Mouse (Mus musculus): ENCODE results near the gene Sdhb. TPM values are rescaled to one million over a fixed set of nuclear protein-coding genes. Genes with fewer than 3 reads are reported as not detected.

Gene Sdhb
- polyA plus RNA-seq, 1 experiment from 2014 or later = 550 TPM

DNA sequence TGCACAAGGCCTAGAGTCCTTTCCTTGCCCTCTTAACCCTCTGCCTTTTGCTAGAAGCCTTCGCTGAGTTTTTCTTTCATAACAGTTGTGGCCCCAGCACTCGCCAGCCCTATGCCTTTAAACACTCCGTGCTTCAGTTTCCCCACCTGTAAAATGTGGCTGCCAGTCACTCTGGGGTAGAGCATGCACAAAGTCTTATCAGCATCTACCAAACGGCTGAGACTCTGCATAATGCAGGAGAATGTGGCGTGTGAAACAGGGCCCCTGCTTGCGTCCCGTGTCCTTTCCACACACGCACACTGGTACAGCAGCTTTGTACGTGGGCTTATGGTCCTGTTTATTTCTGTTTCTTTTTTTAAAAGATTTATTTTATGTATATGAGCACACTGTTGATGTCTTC, 35.8 kb downstream of the Sdhb start:
- WGBS = 93% methylated on average over 9 of the region's 9 CpGs
- Histone ChIP-seq H3K36me3 (ENCODE audit: insufficient read depth, low read length) (peaks cover 56% of the 10 kb centered on the region), H3K4me2 (replicated peaks; ENCODE audit: low read depth, low read length) (no peak overlapping the region)

DNA sequence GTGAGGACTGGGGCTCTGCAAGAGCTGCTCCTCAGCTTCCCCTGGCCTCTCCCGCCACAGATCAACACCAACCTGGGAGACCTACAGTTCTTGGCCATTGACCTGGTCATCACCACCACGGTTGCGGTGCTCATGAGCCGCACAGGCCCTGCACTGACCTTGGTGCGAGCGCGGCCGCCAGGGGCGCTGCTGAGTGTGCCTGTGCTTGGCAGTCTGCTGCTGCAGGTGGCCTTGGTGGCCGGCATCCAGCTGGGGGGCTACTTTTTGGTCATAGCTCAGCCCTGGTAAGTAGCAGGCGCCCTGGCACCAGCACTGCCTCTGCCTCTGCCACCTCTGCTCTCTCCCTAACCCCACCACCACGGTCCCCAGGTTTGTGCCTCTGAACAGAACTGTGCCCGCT, 45.0 kb downstream of the Sdhb start:
- ATAC-seq (ENCODE audit: low FRiP score, low TSS enrichment) = no peak
- H3K27me3 ChIP-seq (ENCODE audit: insufficient read depth, low read length) = no peaks in the 10 kb centered on the region
- H3K9me3 ChIP-seq (ENCODE audit: low read length) = no peaks in the 10 kb centered on the region
- peaks cover 40% of the 10 kb centered on the region for H3K36me3 ChIP-seq (ENCODE audit: insufficient read depth, low read length)
- WGBS = 82% methylated on average over 11 of the region's 13 CpGs
- no peak overlapping the region for H3K27ac ChIP-seq (ENCODE audit: low read length)
- H3K4me2 ChIP-seq (replicated peaks; ENCODE audit: low read depth, low read length) = no peak overlapping the region
- no peak overlapping the region for H3K4me3 ChIP-seq (ENCODE audit: low read length)
- H3K9ac ChIP-seq (replicated peaks; ENCODE audit: low read length) = no peak overlapping the region
- peaks cover 8% of the 10 kb centered on the region for H3K4me1 ChIP-seq (ENCODE audit: insufficient read depth, low read length)

More for the DNA sequence above, 35.8 kb downstream of the Sdhb start:
- Histone ChIP-seq H3K4me1 (ENCODE audit: insufficient read depth, low read length) (no peaks in the 10 kb centered on the region), H3K4me3 (ENCODE audit: low read length) (no peak overlapping the region), H3K9ac (replicated peaks; ENCODE audit: low read length) (no peak overlapping the region), H3K27ac (ENCODE audit: low read length) (no peak overlapping the region), H3K9me3 (ENCODE audit: low read length) (no peaks in the 10 kb centered on the region), H3K27me3 (ENCODE audit: insufficient read depth, low read length) (no peaks in the 10 kb centered on the region)
- ATAC-seq (ENCODE audit: low FRiP score, low TSS enrichment) = no peak

DNA sequence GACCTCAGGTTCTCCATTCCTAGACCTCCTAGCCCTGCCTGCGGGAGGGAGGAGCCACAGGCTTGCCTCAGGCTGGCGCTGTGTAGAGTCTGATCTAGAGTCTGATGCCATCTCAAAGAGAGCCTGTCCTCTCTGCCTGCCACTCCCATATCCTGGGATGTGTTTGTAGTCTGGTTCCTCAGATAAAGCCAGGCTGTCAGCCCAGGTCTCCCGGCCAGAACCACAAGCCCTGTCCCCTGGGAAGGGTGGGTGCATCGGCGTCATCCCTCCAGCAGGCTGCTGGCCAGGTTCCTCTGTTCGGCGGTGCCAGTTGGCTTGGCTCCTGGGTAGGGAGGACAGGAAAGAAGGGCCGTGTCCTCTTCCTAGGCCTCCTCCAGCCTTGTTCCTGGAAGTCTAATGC, 47.0 kb downstream of the Sdhb start:
- peaks cover 42% of the 10 kb centered on the region for H3K36me3 ChIP-seq (ENCODE audit: insufficient read depth, low read length)
- no peak overlapping the region for H3K9ac ChIP-seq (replicated peaks; ENCODE audit: low read length)
- no peaks in the 10 kb centered on the region for H3K9me3 ChIP-seq (ENCODE audit: low read length)
- H3K4me1 ChIP-seq (ENCODE audit: insufficient read depth, low read length) = peaks cover 28% of the 10 kb centered on the region
- ATAC-seq (ENCODE audit: low FRiP score, low TSS enrichment) = no peak
- 82% methylated on average over 8 of the region's 8 CpGs for WGBS
- no peaks in the 10 kb centered on the region for H3K27me3 ChIP-seq (ENCODE audit: insufficient read depth, low read length)
- no peak overlapping the region for H3K4me3 ChIP-seq (ENCODE audit: low read length)
- H3K27ac ChIP-seq (ENCODE audit: low read length) = no peak overlapping the region
- no peak overlapping the region for H3K4me2 ChIP-seq (replicated peaks; ENCODE audit: low read depth, low read length)

- peaks cover 28% of the 10 kb centered on the region for H3K4me1 ChIP-seq (ENCODE audit: insufficient read depth, low read length)
- H3K4me2 ChIP-seq (replicated peaks; ENCODE audit: low read depth, low read length) = peak within 1 kb of the TSS; percentile 71
- peak within 1 kb of the TSS; percentile 88 for H3K27ac ChIP-seq (ENCODE audit: low read length)
- peak within 1 kb of the TSS; percentile 76 for H3K4me3 ChIP-seq (ENCODE audit: low read length)
- no peaks in the 10 kb centered on the region for H3K27me3 ChIP-seq (ENCODE audit: insufficient read depth, low read length)
- 12% methylated on average over 7 of the region's 7 CpGs for WGBS
- H3K9me3 ChIP-seq (ENCODE audit: low read length) = no peaks in the 10 kb centered on the region
- ATAC-seq (ENCODE audit: low FRiP score, low TSS enrichment) = no peak
- H3K9ac ChIP-seq (replicated peaks; ENCODE audit: low read length) = peak within 1 kb of the TSS; percentile 91
- H3K36me3 ChIP-seq (ENCODE audit: insufficient read depth, low read length) = peaks cover 36% of the 10 kb centered on the region
Observed at GRCm38 (mm10) chr4:141010118-141010517, 49.1 kb downstream of the Sdhb start, which contains the start of gene Mfap2. TSS of gene Mfap2 (plus strand) at chr4:141010418.

DNA sequence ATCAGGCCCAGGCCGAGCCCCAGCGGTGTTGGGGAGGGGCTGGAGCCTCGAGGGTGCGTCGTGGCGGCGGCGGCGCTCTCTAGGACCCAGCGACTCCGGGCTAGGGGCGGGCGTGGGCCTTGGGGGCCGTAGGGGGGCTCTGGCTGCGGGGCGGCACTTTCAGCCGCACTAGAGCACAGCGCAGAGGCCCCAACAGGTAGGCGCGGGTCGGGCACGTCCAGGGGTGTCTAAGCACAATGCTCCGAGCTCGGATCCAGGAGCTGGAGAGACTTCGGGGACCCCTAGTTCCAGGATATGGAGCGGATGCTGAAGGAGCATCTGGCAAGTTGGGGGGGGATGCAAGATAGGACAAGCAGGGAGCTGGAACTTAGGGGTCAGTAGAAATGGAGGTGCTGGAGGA, 49.5 kb downstream of the Sdhb start:
- peaks cover 28% of the 10 kb centered on the region for H3K4me1 ChIP-seq (ENCODE audit: insufficient read depth, low read length)

DNA sequence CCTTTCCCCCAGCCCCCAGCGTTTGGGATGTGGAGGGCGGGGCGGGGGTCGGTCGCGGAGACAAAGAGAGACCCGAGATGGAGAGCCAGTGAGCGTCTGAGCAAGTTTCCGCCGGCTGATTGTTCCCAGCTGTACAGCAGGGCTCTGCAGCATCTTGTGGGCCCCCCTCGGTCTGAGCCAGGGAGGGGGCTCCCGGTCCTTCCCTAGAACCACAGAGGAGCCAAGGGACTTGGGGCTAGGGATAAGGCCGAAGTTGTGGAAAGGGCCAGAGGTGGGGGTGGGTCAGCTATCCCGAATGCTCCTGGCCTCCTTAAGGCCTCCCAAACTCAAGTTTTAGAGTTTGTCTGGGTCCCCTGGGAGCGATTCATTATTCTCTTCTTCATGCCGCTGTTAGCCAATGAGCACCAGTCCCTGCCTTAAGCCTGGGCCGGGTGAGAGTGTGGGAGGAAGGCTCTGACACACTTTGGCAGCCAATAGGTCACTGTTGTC, 50.0 kb downstream of the Sdhb start:
- H3K9ac ChIP-seq (replicated peaks; ENCODE audit: low read length) = peak overlapping the region; percentile 91
- WGBS = 0% methylated on average over 17 of the region's 17 CpGs
- H3K27me3 ChIP-seq (ENCODE audit: insufficient read depth, low read length) = no peaks in the 10 kb centered on the region
- peak overlapping the region; percentile 76 for H3K4me3 ChIP-seq (ENCODE audit: low read length)
- H3K4me1 ChIP-seq (ENCODE audit: insufficient read depth, low read length) = peaks cover 28% of the 10 kb centered on the region
- H3K4me2 ChIP-seq (replicated peaks; ENCODE audit: low read depth, low read length) = peak overlapping the region; percentile 71
- peak overlapping the region; percentile 88 for H3K27ac ChIP-seq (ENCODE audit: low read length)
- peaks cover 39% of the 10 kb centered on the region for H3K36me3 ChIP-seq (ENCODE audit: insufficient read depth, low read length)
- peak; percentile 60 for ATAC-seq (ENCODE audit: low FRiP score, low TSS enrichment)
- no peaks in the 10 kb centered on the region for H3K9me3 ChIP-seq (ENCODE audit: low read length)

More for the DNA sequence above, 49.5 kb downstream of the Sdhb start:
- ATAC-seq (ENCODE audit: low FRiP score, low TSS enrichment) = peak; percentile 84
- Histone ChIP-seq H3K9ac (replicated peaks; ENCODE audit: low read length) (peak overlapping the region; percentile 91), H3K4me3 (ENCODE audit: low read length) (peak overlapping the region; percentile 76), H3K27ac (ENCODE audit: low read length) (peak overlapping the region; percentile 88), H3K27me3 (ENCODE audit: insufficient read depth, low read length) (no peaks in the 10 kb centered on the region), H3K36me3 (ENCODE audit: insufficient read depth, low read length) (peaks cover 38% of the 10 kb centered on the region), H3K9me3 (ENCODE audit: low read length) (no peaks in the 10 kb centered on the region), H3K4me2 (replicated peaks; ENCODE audit: low read depth, low read length) (peak overlapping the region; percentile 71)
- WGBS = 0% methylated on average over 26 of the region's 26 CpGs

- WGBS = 40% methylated on average over 14 of the region's 14 CpGs
- peak overlapping the region; percentile 71 for H3K4me2 ChIP-seq (replicated peaks; ENCODE audit: low read depth, low read length)
- H3K27me3 ChIP-seq (ENCODE audit: insufficient read depth, low read length) = no peaks in the 10 kb centered on the region
- peak overlapping the region; percentile 91 for H3K9ac ChIP-seq (replicated peaks; ENCODE audit: low read length)
- peaks cover 28% of the 10 kb centered on the region for H3K4me1 ChIP-seq (ENCODE audit: insufficient read depth, low read length)
- peaks cover 32% of the 10 kb centered on the region for H3K36me3 ChIP-seq (ENCODE audit: insufficient read depth, low read length)
- peak overlapping the region; percentile 76 for H3K4me3 ChIP-seq (ENCODE audit: low read length)
- no peak for ATAC-seq (ENCODE audit: low FRiP score, low TSS enrichment)
- H3K27ac ChIP-seq (ENCODE audit: low read length) = peak overlapping the region; percentile 88
- no peaks in the 10 kb centered on the region for H3K9me3 ChIP-seq (ENCODE audit: low read length)
Observed at GRCm38 (mm10) chr4:141011556-141012328, 50.7 kb downstream of the Sdhb start.

DNA sequence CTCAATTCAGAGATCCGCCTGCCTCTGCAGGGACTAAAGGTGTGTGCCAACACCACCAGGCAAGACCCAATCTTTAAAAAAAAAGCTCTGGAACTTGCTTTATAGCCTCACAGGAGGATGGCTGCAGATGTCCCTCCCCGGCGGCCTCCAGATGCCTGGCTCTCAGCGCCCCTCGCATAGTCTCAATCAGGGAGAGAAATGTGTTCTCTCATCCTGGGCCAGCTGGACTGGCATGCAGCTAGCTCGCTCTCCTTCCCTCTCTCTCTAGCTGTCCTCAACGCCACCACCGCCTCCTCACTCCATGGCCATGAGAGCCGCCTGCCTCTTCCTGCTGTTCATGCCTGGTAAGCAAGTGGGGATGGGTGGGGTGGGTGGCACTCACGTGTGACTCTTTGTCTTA, 51.6 kb downstream of the Sdhb start:
- Histone ChIP-seq H3K9me3 (ENCODE audit: low read length) (no peaks in the 10 kb centered on the region), H3K27ac (ENCODE audit: low read length) (no peak overlapping the region), H3K9ac (replicated peaks; ENCODE audit: low read length) (no peak overlapping the region), H3K4me1 (ENCODE audit: insufficient read depth, low read length) (peaks cover 28% of the 10 kb centered on the region), H3K4me2 (replicated peaks; ENCODE audit: low read depth, low read length) (0 out of 2 replicates have a peak overlapping the region, but pooled peaks have one; percentile 71), H3K27me3 (ENCODE audit: insufficient read depth, low read length) (no peaks in the 10 kb centered on the region), H3K4me3 (ENCODE audit: low read length) (no peak overlapping the region), H3K36me3 (ENCODE audit: insufficient read depth, low read length) (peaks cover 28% of the 10 kb centered on the region)
- ATAC-seq (ENCODE audit: low FRiP score, low TSS enrichment) = no peak
- 82% methylated on average over 10 of the region's 10 CpGs for WGBS

- H3K9ac ChIP-seq (replicated peaks; ENCODE audit: low read length) = no peak overlapping the region
- ATAC-seq (ENCODE audit: low FRiP score, low TSS enrichment) = no peak
- no peak overlapping the region for H3K27ac ChIP-seq (ENCODE audit: low read length)
- no peak overlapping the region for H3K4me2 ChIP-seq (replicated peaks; ENCODE audit: low read depth, low read length)
- H3K9me3 ChIP-seq (ENCODE audit: low read length) = no peaks in the 10 kb centered on the region
- H3K27me3 ChIP-seq (ENCODE audit: insufficient read depth, low read length) = no peaks in the 10 kb centered on the region
- H3K4me3 ChIP-seq (ENCODE audit: low read length) = no peak overlapping the region
- WGBS = 79% methylated on average over 8 of the region's 8 CpGs
- H3K4me1 ChIP-seq (ENCODE audit: insufficient read depth, low read length) = peaks cover 28% of the 10 kb centered on the region
- H3K36me3 ChIP-seq (ENCODE audit: insufficient read depth, low read length) = peaks cover 33% of the 10 kb centered on the region
Observed at GRCm38 (mm10) chr4:141014114-141014513, 53.1 kb downstream of the Sdhb start.

DNA sequence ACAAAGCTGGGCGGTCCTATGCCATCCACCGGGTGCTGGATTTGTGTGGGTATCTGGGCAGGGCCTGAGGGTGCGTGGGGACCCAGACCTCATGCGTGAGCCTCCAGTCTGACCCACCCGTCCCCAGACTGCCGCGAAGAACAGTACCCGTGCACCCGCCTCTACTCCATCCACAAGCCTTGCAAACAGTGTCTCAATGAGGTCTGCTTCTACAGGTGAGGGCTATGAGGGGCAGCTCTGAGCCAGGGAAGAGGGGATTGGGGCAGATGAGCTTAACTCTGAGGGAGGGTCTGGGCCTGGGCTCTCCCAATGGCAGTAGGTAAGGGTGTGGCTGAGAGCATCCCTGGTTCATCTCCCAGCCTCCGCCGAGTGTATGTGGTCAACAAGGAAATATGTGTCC, 53.9 kb downstream of the Sdhb start:
- H3K36me3 ChIP-seq (ENCODE audit: insufficient read depth, low read length) = peaks cover 33% of the 10 kb centered on the region
- H3K27ac ChIP-seq (ENCODE audit: low read length) = no peak overlapping the region
- ATAC-seq (ENCODE audit: low FRiP score, low TSS enrichment) = no peak
- WGBS = 91% methylated on average over 11 of the region's 11 CpGs
- no peaks in the 10 kb centered on the region for H3K9me3 ChIP-seq (ENCODE audit: low read length)
- no peaks in the 10 kb centered on the region for H3K27me3 ChIP-seq (ENCODE audit: insufficient read depth, low read length)
- no peak overlapping the region for H3K4me3 ChIP-seq (ENCODE audit: low read length)
- H3K4me1 ChIP-seq (ENCODE audit: insufficient read depth, low read length) = peaks cover 28% of the 10 kb centered on the region
- H3K9ac ChIP-seq (replicated peaks; ENCODE audit: low read length) = no peak overlapping the region
- H3K4me2 ChIP-seq (replicated peaks; ENCODE audit: low read depth, low read length) = no peak overlapping the region

Data from kidney, embryonic 16.5 days (tissue).